Mouse (Mus musculus): ENCODE measurements around the gene Phtf2. TPM values are rescaled to one million over a fixed set of nuclear protein-coding genes. Genes with fewer than 3 reads are reported as not detected.
A peak's percentile ranks its signal among the peaks of the same experiment; 100 is the strongest.
"Not testable (repeated sequence)": the region's sequence is repeated elsewhere in the genome, so short reads cannot be mapped to it uniquely, and the experiment has no call there.

Gene Phtf2
- polyA plus RNA-seq, 1 experiment from 2014 or later = 8.7 TPM

DNA sequence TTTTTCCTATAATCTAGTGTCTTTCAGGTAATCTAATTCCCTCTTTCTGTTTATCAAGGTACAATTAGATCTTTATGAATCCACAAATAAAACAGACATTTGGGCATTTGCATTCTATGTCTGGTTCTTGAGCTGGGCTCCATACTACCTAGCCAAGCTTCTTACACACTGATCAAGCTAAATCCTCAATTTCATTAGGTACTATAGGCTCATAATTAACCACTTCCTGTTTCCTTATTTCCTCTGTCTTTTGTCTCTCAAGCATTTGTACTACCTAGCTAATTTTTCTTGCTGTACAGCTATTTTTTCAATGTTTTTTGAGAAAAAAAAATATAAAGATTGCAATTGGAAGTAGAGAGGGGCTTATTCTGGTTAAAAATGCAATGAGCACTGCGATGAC lies 44.8 kb downstream of the Phtf2 start:
- no peaks in the 10 kb centered on the region for H3K79me2 ChIP-seq (ENCODE audit: inconsistent target)
- WGBS (ENCODE audit: missing documents) = 88% methylated on average over 1 of the region's 1 CpGs
- H3K36me3 ChIP-seq (ENCODE audit: inconsistent target) = no peaks in the 10 kb centered on the region

DNA sequence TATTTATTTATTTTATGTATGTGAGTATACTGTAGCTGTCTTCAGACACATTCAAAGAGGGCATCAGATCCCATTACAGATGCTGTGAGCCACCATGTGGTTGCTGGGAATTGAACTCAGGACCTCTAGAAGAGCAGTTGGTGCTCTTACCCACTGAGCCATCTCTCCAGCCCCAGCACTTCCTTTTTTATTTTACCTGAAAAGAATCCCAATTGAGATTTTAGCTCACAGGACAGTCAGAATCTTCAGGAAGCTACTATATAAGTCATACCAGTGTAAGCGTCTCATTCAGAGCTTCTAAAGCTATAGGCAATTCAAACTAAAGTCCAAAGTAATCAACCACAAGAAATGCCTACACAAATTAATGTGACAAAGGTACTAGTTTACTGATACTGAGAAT lies 47.5 kb downstream of the Phtf2 start:
- no peaks in the 10 kb centered on the region for H3K79me2 ChIP-seq (ENCODE audit: inconsistent target)
- WGBS (ENCODE audit: missing documents) = 93% methylated on average over 1 of the region's 1 CpGs

More for the DNA sequence above, 44.8 kb downstream of the Phtf2 start:
- H3K4me3 ChIP-seq (ENCODE audit: inconsistent target) = no peak overlapping the region
- no peak overlapping the region for H3K27ac ChIP-seq

DNA sequence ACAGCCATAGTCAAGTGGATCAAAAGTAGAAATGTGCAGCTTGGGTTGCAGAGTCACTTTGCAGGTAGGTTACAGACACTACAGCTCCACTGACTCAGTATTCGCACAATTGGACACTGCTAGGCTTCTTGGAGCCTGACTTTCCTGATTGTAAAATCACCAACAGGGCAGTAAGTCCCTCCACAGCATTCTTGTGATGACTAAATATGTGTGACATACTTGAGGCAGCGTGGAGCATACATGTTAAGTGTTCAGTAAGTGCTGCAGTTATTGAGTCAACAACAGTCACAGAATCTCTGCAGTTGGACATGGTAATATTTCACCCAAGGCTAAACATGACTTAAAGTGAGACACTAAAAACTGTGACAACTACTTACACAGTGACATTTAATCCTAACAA lies 50.5 kb downstream of the Phtf2 start:
- Histone ChIP-seq H3K36me3 (ENCODE audit: inconsistent target) (no peaks in the 10 kb centered on the region), H3K4me3 (ENCODE audit: inconsistent target) (no peak overlapping the region), H3K27ac (no peak overlapping the region), H3K79me2 (ENCODE audit: inconsistent target) (no peaks in the 10 kb centered on the region)
- WGBS (ENCODE audit: missing documents) = 96% methylated on average over 2 of the region's 2 CpGs

More for the DNA sequence above, 47.5 kb downstream of the Phtf2 start:
- no peak overlapping the region for H3K27ac ChIP-seq
- H3K36me3 ChIP-seq (ENCODE audit: inconsistent target) = no peaks in the 10 kb centered on the region
- no peak overlapping the region for H3K4me3 ChIP-seq (ENCODE audit: inconsistent target)

DNA sequence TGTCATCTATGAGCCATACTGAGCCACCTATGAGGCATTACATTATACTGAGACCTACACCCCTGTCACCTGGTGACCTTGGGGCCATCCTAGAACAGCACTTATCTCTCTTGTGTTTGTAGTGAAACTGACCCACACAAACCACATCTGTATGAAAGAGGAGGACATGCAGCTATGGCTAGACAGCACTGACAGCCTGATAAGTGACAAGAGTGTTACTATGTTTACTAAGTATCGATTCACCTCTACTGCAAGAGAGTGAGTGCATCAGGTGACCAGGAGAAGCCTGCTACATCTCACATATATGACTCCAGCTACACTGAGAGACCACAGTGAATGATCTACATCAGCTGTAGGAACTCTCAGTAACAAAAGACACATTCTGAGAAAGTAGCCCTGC lies 51.2 kb downstream of the Phtf2 start:
- Histone ChIP-seq H3K4me3 (ENCODE audit: inconsistent target) (no peak overlapping the region), H3K36me3 (ENCODE audit: inconsistent target) (no peaks in the 10 kb centered on the region), H3K79me2 (ENCODE audit: inconsistent target) (no peaks in the 10 kb centered on the region), H3K27ac (no peak overlapping the region)
- WGBS (ENCODE audit: missing documents) = 100% methylated on average over 1 of the region's 1 CpGs

GRCm38 (mm10) chr5:20821647-20822046 lies 60.3 kb downstream of the Phtf2 start:
- Histone ChIP-seq H3K79me2 (ENCODE audit: inconsistent target) (no peaks in the 10 kb centered on the region), H3K4me3 (ENCODE audit: inconsistent target) (no peak overlapping the region), H3K27ac (no peak overlapping the region), H3K36me3 (ENCODE audit: inconsistent target) (no peaks in the 10 kb centered on the region)
- WGBS (ENCODE audit: missing documents) = 83% methylated on average over 1 of the region's 1 CpGs

DNA sequence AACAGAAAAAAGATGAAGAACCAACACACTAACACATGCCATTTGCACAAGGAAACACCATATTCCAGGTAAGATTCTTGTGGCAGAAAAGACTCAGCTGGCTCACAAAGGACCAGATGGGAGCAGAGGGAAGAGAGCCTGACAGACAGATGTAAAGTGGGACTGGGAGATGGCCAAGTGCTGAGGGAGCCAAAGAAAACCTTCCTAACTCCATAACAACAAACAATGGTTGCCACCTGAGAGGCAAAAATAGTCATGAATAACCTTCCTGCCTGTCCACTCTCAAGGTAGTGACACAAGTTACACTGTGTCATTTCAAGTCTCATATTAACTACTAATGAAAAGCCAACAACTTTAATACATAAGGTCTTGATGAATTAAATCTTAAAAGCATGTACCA lies 60.8 kb downstream of the Phtf2 start:
- Histone ChIP-seq H3K27ac (no peak overlapping the region), H3K4me3 (ENCODE audit: inconsistent target) (no peak overlapping the region), H3K79me2 (ENCODE audit: inconsistent target) (no peaks in the 10 kb centered on the region), H3K36me3 (ENCODE audit: inconsistent target) (no peaks in the 10 kb centered on the region)

- H3K4me3 ChIP-seq (ENCODE audit: inconsistent target) = no peak overlapping the region
- no peaks in the 10 kb centered on the region for H3K79me2 ChIP-seq (ENCODE audit: inconsistent target)
- H3K27ac ChIP-seq = no peak overlapping the region
- no peaks in the 10 kb centered on the region for H3K36me3 ChIP-seq (ENCODE audit: inconsistent target)
- WGBS (ENCODE audit: missing documents) = 96% methylated on average over 2 of the region's 2 CpGs
Observed at GRCm38 (mm10) chr5:20815094-20815493, 66.8 kb downstream of the Phtf2 start.

DNA sequence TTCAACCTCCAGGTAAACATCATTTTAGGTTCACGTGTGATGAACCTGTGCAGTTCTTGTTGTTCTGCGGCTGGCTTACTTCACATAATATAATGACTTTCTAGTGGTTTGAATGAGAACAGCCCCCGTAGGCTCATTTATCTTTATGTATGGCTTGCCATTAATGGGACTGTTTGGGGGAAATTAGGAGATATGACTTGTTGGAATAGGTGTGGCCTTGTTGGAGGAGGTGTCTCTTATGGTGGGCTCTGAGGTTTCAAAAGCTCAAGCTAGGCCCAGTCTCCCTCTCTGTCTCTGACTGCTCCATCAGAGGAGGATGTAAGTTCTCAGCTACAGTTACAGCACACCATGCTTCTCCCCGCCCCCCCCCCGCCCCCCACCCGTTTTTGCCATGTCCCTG lies 71.5 kb downstream of the Phtf2 start:
- H3K79me2 ChIP-seq (ENCODE audit: inconsistent target) = no peaks in the 10 kb centered on the region
- 90% methylated on average over 5 of the region's 6 CpGs for WGBS (ENCODE audit: missing documents)
- 0 out of 2 replicates have a peak, but pooled peaks cover 4% of the 10 kb centered on the region for H3K36me3 ChIP-seq (ENCODE audit: inconsistent target)
- H3K4me3 ChIP-seq (ENCODE audit: inconsistent target) = no peak overlapping the region
- H3K27ac ChIP-seq = no peak overlapping the region

GRCm38 (mm10) chr5:20795932-20796331 lies 86.0 kb downstream of the Phtf2 start:
- H3K4me3 ChIP-seq (ENCODE audit: inconsistent target) = no peak overlapping the region
- whole genome bisulfite sequencing (ENCODE audit: missing documents) = 98% methylated on average over 5 of the region's 5 CpGs

DNA sequence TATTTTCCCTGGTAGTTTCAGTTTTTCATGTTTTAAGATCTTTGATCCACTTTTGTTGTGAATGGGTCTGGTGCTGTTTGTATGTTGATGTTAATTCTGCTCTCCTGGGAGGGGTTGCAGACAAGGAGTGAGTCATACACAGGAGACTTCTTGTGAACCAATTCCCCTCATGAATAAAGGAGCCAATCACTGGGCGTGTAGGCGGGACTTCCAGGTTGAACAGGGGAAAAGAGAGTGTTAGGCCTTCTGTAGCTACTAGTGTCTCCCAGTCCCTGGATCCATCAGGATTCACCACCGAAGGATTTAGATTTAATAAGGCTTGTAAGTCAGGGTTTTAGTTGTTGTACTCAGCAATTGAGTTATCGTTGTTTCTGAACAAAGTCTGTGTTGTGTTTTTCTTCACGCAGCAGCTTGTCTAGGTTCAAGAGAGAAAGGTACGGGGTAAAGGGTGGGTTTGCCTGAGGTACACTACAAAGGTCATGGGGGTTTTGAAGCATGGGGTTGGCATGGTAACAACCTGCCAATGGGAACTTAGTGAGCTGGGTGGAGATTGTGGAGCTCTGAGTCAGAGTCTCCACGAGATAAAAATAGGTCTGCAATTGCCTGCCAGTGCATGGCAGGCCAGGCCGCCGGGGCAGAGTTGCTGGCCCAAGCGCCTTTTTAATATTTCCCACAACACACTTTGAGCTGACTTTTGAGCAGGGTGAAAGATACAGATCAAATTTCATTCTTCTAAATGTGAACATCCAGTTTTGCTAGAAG lies 90.0 kb downstream of the Phtf2 start:
- Histone ChIP-seq H3K4me3 (ENCODE audit: inconsistent target) (no peak overlapping the region), H3K79me2 (ENCODE audit: inconsistent target) (no peaks in the 10 kb centered on the region), H3K36me3 (ENCODE audit: inconsistent target) (no peaks in the 10 kb centered on the region; the same call in 1 of the 2 replicates), H3K27ac (peak overlapping the region; percentile 37)
- WGBS (ENCODE audit: missing documents) = 78% methylated on average over 10 of the region's 10 CpGs

More at GRCm38 (mm10) chr5:20795932-20796331, 86.0 kb downstream of the Phtf2 start:
- no peaks in the 10 kb centered on the region; the same call in 1 of the 2 replicates for H3K36me3 ChIP-seq (ENCODE audit: inconsistent target)
- no peaks in the 10 kb centered on the region for H3K79me2 ChIP-seq (ENCODE audit: inconsistent target)
- H3K27ac ChIP-seq = no peak overlapping the region

DNA sequence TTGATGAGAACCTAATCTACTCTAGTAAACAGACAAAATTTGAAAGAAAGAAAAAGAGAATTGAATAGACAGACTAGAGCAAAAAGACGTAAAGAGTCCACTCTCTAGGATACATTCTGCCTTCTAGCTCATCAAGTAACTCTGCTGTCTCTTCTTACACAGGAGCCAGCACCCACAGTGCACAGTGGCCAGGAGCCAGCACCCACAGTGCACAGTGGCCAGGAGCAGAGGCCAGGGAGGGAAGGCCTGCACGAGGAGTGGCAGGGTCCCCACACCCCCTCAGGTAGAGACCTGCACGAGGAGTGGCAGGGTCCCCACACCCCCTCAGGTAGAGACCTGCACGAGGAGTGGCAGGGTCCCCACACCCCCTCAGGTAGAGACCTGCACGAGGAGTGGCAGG lies 95.5 kb downstream of the Phtf2 start:
- WGBS (ENCODE audit: missing documents) = 75% methylated on average over 1 of the region's 5 CpGs

DNA sequence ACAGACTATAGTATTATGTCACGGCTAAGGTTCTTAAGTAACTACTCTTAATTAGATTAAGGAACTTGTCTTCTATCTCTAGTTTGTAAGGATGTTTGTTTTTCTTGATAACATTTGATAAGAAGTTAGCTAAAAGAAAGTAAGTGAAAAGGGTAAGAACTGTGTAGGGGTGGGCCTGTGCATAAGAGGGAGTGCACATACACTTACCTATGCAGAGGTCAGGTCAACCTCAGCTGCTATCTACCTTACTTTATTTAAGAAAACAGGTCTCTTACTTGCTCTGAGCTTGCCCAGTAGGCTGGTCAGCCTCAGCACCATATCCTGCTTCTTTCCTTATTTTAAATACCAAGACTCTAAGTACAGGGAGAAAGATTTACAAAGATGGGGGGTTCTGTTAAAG lies 100.8 kb downstream of the Phtf2 start:
- no peak overlapping the region for H3K4me3 ChIP-seq (ENCODE audit: inconsistent target)
- H3K79me2 ChIP-seq (ENCODE audit: inconsistent target) = no peaks in the 10 kb centered on the region
- no peak overlapping the region for H3K27ac ChIP-seq
- 100% methylated on average over 1 of the region's 1 CpGs for WGBS (ENCODE audit: missing documents)
- no peaks in the 10 kb centered on the region for H3K36me3 ChIP-seq (ENCODE audit: inconsistent target)

More for the DNA sequence above, 95.5 kb downstream of the Phtf2 start:
- H3K79me2 ChIP-seq (ENCODE audit: inconsistent target); H3K4me3 ChIP-seq (ENCODE audit: inconsistent target); H3K27ac ChIP-seq; H3K36me3 ChIP-seq (ENCODE audit: inconsistent target): not testable (repeated sequence)

DNA sequence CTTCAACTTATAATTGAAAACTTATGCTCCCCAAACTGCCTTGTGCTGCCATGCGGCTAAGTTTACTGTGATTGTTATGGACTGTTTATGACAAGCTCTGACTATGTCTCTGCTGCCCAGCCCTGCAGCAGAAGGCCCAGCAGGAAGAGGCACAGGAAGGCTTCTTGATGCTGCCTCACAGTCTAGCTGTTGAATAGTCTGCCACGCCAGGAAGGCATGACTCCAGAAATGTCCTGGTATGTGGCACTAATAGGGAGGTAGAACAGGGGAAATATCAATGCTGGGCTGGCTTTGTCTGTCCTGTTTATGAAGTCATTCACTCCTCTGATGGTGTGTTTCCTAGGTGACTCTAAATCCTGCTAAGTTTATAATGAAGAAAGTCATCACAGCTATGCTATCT lies 102.7 kb downstream of the Phtf2 start:
- H3K27ac ChIP-seq = no peak overlapping the region
- WGBS (ENCODE audit: missing documents) = 76% methylated on average over 2 of the region's 2 CpGs
- no peaks in the 10 kb centered on the region for H3K79me2 ChIP-seq (ENCODE audit: inconsistent target)
- no peak overlapping the region for H3K4me3 ChIP-seq (ENCODE audit: inconsistent target)
- no peaks in the 10 kb centered on the region for H3K36me3 ChIP-seq (ENCODE audit: inconsistent target)

GRCm38 (mm10) chr5:20778274-20778984 lies 103.5 kb downstream of the Phtf2 start:
- H3K79me2 ChIP-seq (ENCODE audit: inconsistent target) = no peaks in the 10 kb centered on the region
- H3K27ac ChIP-seq = no peak overlapping the region
- H3K36me3 ChIP-seq (ENCODE audit: inconsistent target) = no peaks in the 10 kb centered on the region
- 57% methylated on average over 8 of the region's 8 CpGs for WGBS (ENCODE audit: missing documents)
- no peak overlapping the region for H3K4me3 ChIP-seq (ENCODE audit: inconsistent target)

DNA sequence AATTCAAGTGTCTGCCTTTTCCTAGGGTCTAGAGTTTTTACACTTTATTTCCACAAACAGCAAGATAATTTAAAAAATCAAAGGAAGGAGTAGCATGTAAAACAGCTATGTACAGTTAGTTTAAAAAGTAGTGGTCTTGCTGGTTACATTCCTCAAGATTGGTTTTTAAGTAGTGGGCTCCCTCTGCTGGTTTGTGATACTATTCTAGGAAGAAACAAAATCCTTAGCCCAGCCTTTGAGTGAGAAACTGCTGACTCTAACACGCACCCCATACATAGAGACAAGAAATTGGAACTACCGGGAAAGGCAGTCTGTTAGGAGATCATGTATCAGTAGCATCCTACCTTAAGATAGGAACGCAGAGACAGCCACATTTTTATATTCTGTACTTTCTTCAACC lies 108.6 kb downstream of the Phtf2 start:
- Histone ChIP-seq H3K27ac (no peak overlapping the region), H3K36me3 (ENCODE audit: inconsistent target) (peaks cover 12% of the 10 kb centered on the region; the same call in 1 of the 2 replicates), H3K4me3 (ENCODE audit: inconsistent target) (no peak overlapping the region), H3K79me2 (ENCODE audit: inconsistent target) (no peaks in the 10 kb centered on the region)
- WGBS (ENCODE audit: missing documents) = 89% methylated on average over 3 of the region's 3 CpGs

Data from macrophage (primary cell).